Mouse (Mus musculus) hindbrain, embryonic 16.5 days (tissue): ENCODE data around the gene Gm45713. TPM values are rescaled to one million over a fixed set of nuclear protein-coding genes. Genes with fewer than 3 reads are reported as not detected.
"Not testable (repeated sequence)": the region's sequence is repeated elsewhere in the genome, so short reads cannot be mapped to it uniquely, and the experiment has no call there.

ENCODE experiments used
- ATAC-seq: fragments of 200-750 bp; cut with Nextera tagmentation; 2 replicates; pipeline ENCODE4 v1.8.0; 2017; ENCODE audit warnings: moderate TSS enrichment, moderate library complexity
- H3K27ac ChIP-seq: fragments of 300-500 bp; sonication (generic); 2 replicates; pipeline ENCODE4 v1.5.1; 2014; ENCODE audit warnings: low read depth, mild to moderate bottlenecking, control low read depth, low read length, moderate library complexity
- H3K27me3 ChIP-seq: fragments of 300-500 bp; sonication (generic); replicated peaks from 2 replicates; pipeline ENCODE4 v1.6.1; 2014; ENCODE audit warnings: low read length; ENCODE audit not compliant: control insufficient read depth, insufficient read depth
- H3K36me3 ChIP-seq: fragments of 300-500 bp; sonication (generic); 2 replicates; pipeline ENCODE4 v1.6.1; 2014; ENCODE audit warnings: mild to moderate bottlenecking, low read length, moderate library complexity, mixed read lengths; ENCODE audit not compliant: control insufficient read depth, insufficient read depth
- H3K4me1 ChIP-seq: fragments of 300-500 bp; sonication (generic); 2 replicates; pipeline ENCODE4 v1.6.1; 2014; ENCODE audit warnings: low read depth, low read length; ENCODE audit not compliant: control insufficient read depth, insufficient read depth
- H3K4me2 ChIP-seq: fragments of 300-500 bp; sonication (generic); 2 replicates; pipeline ENCODE4 v1.6.1; 2014; ENCODE audit warnings: mild to moderate bottlenecking, low read length, control low read depth, moderate library complexity
- H3K4me3 ChIP-seq: fragments of 300-500 bp; sonication (generic); 2 replicates; pipeline ENCODE4 v1.5.1; 2014; ENCODE audit warnings: mild to moderate bottlenecking, low read length, control low read depth, moderate library complexity
- H3K9ac ChIP-seq: fragments of 300-500 bp; sonication (generic); 2 replicates; pipeline ENCODE4 v1.6.1; 2014; ENCODE audit warnings: low read depth, mild to moderate bottlenecking, control low read depth, low read length, moderate library complexity
- H3K9me3 ChIP-seq: fragments of 300-500 bp; sonication (generic); 2 replicates; pipeline ENCODE4 v1.6.1; 2014; ENCODE audit warnings: mild to moderate bottlenecking, low read length, moderate library complexity; ENCODE audit not compliant: control insufficient read depth
- WGBS: fragments of 180-500 bp; shearing (Covaris S2); extraction: QIAGEN DNeasy Blood & Tissue Kit; methylation state at CpG from one replicate; pipeline ENCODE4 v1.1.7; 2014; 5-methylcytosine and 5-hydroxymethylcytosine counted together
- polyA plus RNA-seq: library from polyadenylated mRNA; unstranded; fragments of >200 nt; fragmentation: Nextera tagmentation; extraction: Ambion mirVana; gene quantifications from 2 replicates; pipeline ENCODE4 v1.2.1, GENCODE M21; 2015

Gene Gm45713
- polyA plus RNA-seq, 1 experiment from 2014 or later = 0.16 TPM

DNA sequence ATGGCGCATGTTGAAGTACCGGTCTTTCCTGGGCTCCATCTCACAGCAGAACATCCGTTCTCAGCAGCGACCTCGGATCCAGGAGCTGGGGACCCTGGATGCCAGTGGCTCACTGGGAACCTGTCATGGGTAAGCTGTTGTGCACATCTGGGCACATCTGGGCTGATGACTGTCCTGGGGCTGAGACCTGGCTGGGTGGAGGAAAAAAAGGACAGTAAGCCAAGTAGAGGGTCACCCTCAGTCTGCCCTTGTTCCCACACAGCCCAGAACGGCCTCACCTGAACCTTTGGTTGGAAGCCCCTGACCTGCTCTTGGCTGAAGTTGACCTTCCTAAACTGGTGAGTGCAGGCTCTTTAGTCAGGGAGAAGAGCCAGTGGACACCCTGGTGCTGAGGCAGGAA is 23.0 kb upstream of the Gm45713 start:
- H3K9me3 ChIP-seq = no peaks in the 10 kb centered on the region
- no peak overlapping the region for H3K9ac ChIP-seq
- H3K36me3 ChIP-seq = peaks cover 9% of the 10 kb centered on the region; the same call in 1 of the 2 replicates
- no peak for ATAC-seq
- peaks cover 16% of the 10 kb centered on the region for H3K4me1 ChIP-seq
- H3K4me2 ChIP-seq = no peak overlapping the region
- WGBS = 95% methylated on average over 6 of the region's 6 CpGs
- peaks cover 14% of the 10 kb centered on the region for H3K27me3 ChIP-seq
- no peak overlapping the region for H3K4me3 ChIP-seq
- no peak overlapping the region for H3K27ac ChIP-seq

DNA sequence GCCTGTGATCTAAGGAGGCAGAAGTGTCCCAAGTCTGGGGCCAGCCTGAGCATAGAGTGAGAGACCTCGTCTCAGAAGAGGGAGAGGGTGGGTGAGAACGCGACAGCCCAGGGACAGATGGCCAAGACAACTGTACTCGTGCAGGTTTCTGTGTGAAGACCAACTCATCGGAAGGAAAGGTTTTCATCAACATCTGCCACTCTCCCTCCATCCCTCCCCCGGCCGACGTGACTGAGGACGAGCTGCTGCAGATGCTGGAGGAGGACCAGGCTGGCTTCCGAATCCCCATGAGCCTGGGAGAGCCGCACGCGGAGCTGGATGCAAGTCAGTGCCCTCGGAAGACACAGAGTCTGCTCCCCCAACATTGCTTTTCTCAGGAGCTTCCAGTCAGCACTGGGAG is 21.4 kb upstream of the Gm45713 start:
- Histone ChIP-seq H3K9ac (no peak overlapping the region), H3K36me3 (peaks cover 9% of the 10 kb centered on the region; the same call in 1 of the 2 replicates), H3K4me3 (no peak overlapping the region), H3K9me3 (no peaks in the 10 kb centered on the region), H3K27me3 (no peaks in the 10 kb centered on the region), H3K27ac (no peak overlapping the region), H3K4me1 (peaks cover 14% of the 10 kb centered on the region), H3K4me2 (no peak overlapping the region)
- no peak for ATAC-seq
- WGBS = 86% methylated on average over 14 of the region's 14 CpGs

DNA sequence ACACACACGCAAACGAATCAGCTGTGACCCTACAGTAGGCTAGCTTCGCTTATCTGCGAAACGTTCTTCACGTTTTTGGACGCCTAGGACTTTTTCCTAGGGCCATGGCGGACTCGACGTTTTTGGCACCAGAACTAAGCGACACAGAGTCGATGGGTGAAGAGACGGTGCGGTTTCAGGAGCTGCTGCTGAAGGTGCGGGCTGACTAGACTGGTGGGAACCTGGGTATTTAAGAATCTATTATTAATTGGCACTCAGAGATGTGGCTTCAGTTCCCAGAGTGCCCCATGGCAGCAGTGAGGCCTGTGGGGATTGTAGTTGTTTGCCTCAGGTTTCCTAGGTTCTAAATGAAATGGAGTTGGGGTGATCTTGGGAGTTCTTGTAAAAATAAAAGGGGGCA is 20.2 kb upstream of the Gm45713 start:
- no peaks in the 10 kb centered on the region for H3K27me3 ChIP-seq
- no peak overlapping the region for H3K4me2 ChIP-seq
- peaks cover 9% of the 10 kb centered on the region for H3K4me1 ChIP-seq
- H3K27ac ChIP-seq = no peak overlapping the region
- no peak overlapping the region for H3K9ac ChIP-seq
- H3K36me3 ChIP-seq = peaks cover 9% of the 10 kb centered on the region; the same call in 1 of the 2 replicates
- no peak for ATAC-seq
- H3K4me3 ChIP-seq = no peak overlapping the region
- H3K9me3 ChIP-seq = no peaks in the 10 kb centered on the region
- 95% methylated on average over 15 of the region's 15 CpGs for WGBS

DNA sequence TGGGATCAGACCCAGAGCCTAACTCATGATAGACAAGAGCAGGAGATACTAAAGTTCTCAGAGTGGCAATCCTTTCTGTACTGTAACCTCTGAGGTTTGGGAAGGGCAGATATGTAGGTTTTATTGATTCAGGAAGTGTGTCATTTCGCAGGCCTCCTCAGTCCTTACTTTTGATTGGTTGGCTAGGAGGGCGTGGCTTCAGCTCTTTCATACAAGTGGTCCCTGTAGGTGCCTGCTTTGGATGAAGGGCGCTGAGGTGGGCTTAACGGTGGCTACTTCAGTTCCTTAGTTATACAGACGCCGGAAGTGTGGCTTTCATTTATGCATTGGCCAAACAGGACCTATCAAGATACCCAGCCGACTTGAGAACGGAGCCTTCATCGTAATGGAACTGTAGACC is 19.6 kb upstream of the Gm45713 start:
- H3K4me1 ChIP-seq = peaks cover 9% of the 10 kb centered on the region
- no peak overlapping the region for H3K27ac ChIP-seq
- 86% methylated on average over 9 of the region's 9 CpGs for WGBS
- H3K4me3 ChIP-seq = no peak overlapping the region
- H3K9me3 ChIP-seq = no peaks in the 10 kb centered on the region
- H3K36me3 ChIP-seq = peaks cover 9% of the 10 kb centered on the region; the same call in 1 of the 2 replicates
- no peak overlapping the region for H3K9ac ChIP-seq
- no peak for ATAC-seq
- H3K27me3 ChIP-seq = no peaks in the 10 kb centered on the region
- peak overlapping the region; percentile 84 for H3K4me2 ChIP-seq

DNA sequence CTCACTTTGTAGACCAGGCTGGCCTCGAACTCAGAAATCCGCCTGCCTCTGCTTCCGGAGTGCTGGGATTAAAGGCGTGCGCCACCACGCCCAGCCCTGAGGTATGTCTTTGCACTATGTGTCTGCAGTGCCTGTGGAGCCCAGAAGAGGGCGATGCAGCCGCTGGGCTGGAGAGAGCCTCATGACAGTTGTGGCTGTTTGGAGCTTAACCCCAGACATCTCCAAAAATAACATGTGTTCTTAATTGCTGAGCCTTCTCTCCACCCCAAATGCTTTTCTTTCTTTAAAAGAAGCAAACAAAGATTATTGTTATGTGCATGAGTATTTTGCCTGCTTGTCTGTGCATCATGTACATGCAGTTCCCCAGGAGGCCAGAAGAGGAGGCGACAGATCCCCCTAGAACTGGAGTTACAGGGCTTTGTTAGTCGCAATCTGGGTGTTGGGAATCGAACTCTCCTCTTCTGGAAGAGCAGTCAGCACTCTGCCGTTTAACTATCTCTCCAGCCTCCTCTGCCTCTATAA is 19.0 kb upstream of the Gm45713 start:
- 80% methylated on average over 12 of the region's 12 CpGs for WGBS
- Histone ChIP-seq H3K9ac (no peak overlapping the region), H3K4me2 (peak overlapping the region; percentile 84), H3K4me3 (peak overlapping the region; percentile 69), H3K9me3 (no peaks in the 10 kb centered on the region), H3K4me1 (peaks cover 9% of the 10 kb centered on the region), H3K27ac (peak overlapping the region; percentile 25; the same call in 1 of the 2 replicates), H3K36me3 (peaks cover 5% of the 10 kb centered on the region; the same call in 1 of the 2 replicates), H3K27me3 (no peaks in the 10 kb centered on the region)
- ATAC-seq = no peak

DNA sequence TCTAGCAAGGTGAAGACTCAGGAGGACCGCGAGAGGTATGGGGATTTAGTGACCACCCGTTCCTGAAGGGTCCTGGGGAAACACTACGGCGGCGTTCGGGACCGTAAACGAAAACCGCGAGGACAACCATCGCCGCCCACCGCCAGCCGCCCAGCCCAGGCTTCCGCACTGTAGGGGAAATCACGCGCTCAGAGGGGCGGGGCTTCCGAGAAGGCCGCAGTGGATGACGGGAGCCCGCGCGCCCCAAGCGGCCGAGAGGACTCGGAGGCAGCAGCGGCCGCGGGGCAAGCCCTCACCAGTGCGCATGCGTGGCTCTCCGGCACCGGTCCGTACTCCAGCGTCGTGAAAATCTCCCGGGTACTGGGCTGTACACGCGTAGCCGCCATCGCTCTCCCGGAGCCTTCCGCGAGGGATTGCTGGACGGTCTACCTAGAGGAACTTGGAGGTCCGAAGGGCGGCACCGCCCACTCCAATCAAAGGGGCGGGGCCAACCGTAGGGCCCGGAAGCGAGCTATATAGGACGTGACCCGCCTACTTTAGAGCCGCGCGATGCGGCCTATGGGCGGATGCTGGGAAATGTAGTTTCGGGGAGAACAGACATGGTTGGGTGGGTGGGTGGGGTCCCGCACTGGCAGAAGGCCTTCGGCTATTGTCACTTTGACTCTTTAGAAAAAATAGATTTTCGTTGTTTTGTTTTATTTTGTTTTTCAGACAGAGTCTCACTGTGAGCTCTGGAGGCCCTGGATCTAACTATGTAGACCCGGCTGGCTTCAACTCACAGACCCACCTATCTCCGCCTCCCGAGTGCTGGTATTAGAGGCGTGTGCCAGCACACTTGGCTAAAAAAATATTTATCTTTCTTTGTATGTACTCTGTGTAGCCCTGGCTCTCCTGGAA is 18.3 kb upstream of the Gm45713 start, which contains the start of the genes Pih1d1 and Aldh16a1:
TSS of gene Pih1d1 (plus strand) at position 208 of the 897 bp plus-strand sequence.
TSS of gene Aldh16a1 (minus strand) at position 489 of the 897 bp plus-strand sequence.
- ATAC-seq = peak; percentile 96
- Histone ChIP-seq H3K9me3 (no peaks in the 10 kb centered on the region), H3K4me2 (peak within 1 kb of the TSS; percentile 84), H3K9ac (peak within 1 kb of the TSS; percentile 81), H3K27me3 (no peaks in the 10 kb centered on the region), H3K4me3 (peak within 1 kb of the TSS; percentile 69), H3K27ac (peak within 1 kb of the TSS; percentile 96), H3K36me3 (0 out of 2 replicates have a peak, but pooled peaks cover 4% of the 10 kb centered on the region), H3K4me1 (peaks cover 9% of the 10 kb centered on the region)
- WGBS = 4% methylated on average over 67 of the region's 69 CpGs

DNA sequence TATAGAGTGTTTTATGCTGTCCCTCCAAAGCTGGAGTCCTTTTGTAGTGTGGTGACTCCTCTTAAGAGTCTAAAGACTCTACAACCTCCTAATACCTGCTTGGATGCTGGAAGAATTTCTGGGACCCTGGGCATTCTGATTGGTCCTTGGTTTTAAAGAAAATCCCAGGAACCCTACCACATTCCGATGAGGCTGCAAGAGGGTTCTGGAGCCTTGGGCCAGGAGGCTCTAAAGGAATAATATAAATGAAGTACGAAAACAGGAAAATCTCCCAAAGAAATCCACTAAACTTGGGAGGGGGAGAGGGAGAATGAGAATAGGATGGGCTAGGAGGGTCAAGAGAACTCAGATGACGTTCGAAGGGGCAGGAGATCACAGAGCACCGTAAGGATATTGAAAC is 17.6 kb upstream of the Gm45713 start:
- Histone ChIP-seq H3K4me3 (peak overlapping the region; percentile 69), H3K27ac (peak overlapping the region; percentile 96), H3K36me3 (0 out of 2 replicates have a peak, but pooled peaks cover 4% of the 10 kb centered on the region), H3K4me2 (peak overlapping the region; percentile 84), H3K9ac (peak overlapping the region; percentile 81), H3K4me1 (peaks cover 9% of the 10 kb centered on the region), H3K9me3 (no peaks in the 10 kb centered on the region), H3K27me3 (no peaks in the 10 kb centered on the region)
- ATAC-seq = no peak
- WGBS = 4% methylated on average over 5 of the region's 5 CpGs

DNA sequence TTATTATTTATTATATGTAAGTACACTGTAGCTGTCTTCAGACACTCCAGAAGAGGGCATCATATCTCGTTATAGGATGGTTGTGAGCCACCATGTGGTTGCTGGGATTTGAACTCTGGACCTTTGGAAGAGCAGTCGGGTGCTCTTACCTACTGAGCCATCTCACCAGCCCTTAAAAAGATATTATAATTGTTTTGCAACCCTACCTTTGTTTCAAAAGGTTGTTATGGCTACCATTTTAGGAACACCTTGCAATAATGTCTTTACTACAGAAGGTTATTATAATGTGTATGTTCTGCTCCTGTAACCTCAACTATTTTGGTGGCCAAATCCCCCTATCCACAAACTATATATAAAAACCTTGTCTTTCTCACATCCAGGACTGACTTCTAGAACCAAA is 17.0 kb upstream of the Gm45713 start:
- H3K27ac ChIP-seq, H3K9ac ChIP-seq, H3K4me1 ChIP-seq, H3K4me3 ChIP-seq, H3K27me3 ChIP-seq, H3K36me3 ChIP-seq, ATAC-seq, H3K4me2 ChIP-seq, H3K9me3 ChIP-seq: not testable (repeated sequence)
- WGBS = 94% methylated on average over 2 of the region's 2 CpGs

DNA sequence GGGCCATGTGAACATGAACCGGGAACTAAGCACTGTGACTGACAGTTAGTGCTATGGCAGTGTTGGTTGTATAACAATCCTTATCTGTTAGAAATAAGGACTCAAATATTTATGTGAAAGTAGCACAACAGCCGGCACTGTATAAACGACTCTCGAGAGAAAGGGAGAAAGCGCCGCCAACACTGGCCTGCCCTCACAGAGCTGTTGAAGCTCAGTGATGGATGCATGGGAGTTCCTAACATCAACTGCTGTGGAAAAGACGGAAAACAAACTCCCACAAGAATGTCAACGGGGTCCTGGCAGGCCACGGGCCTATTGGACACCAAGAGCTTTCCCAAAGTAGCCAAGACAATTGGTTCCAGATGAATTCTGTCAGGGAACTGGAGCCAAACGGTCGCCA is 15.3 kb upstream of the Gm45713 start:
- H3K36me3 ChIP-seq = no peaks in the 10 kb centered on the region
- no peak overlapping the region for H3K27ac ChIP-seq
- H3K9ac ChIP-seq = no peak overlapping the region
- peaks cover 9% of the 10 kb centered on the region for H3K4me1 ChIP-seq
- H3K4me2 ChIP-seq = no peak overlapping the region
- ATAC-seq = no peak
- H3K27me3 ChIP-seq = no peaks in the 10 kb centered on the region
- WGBS = 57% methylated on average over 11 of the region's 11 CpGs
- H3K9me3 ChIP-seq = no peaks in the 10 kb centered on the region
- H3K4me3 ChIP-seq = no peak overlapping the region
